Mouse (Mus musculus): Measurements from ENCODE around the gene Col28a1. TPM values are rescaled to one million over a fixed set of nuclear protein-coding genes. Genes with fewer than 3 reads are reported as not detected.

Gene Col28a1
- polyA plus RNA-seq, 1 experiment = 4.0 TPM

- no peak for DNase-seq (ENCODE audit: low spot score)
Observed at GRCm38 (mm10) chr6:8119116-8119515, 73.3 kb downstream of the Col28a1 start.

- no peak for DNase-seq (ENCODE audit: low spot score)
Observed at GRCm38 (mm10) chr6:8118577-8118976, 73.8 kb downstream of the Col28a1 start.

GRCm38 (mm10) chr6:8105870-8106706 lies 86.3 kb downstream of the Col28a1 start:
- no peak for DNase-seq (ENCODE audit: low spot score)

- DNase-seq (ENCODE audit: low spot score) = no peak
Observed at GRCm38 (mm10) chr6:8101224-8101623, 91.2 kb downstream of the Col28a1 start.

- DNase-seq (ENCODE audit: low spot score) = no peak
Observed at GRCm38 (mm10) chr6:8095856-8096255, 96.6 kb downstream of the Col28a1 start.

- no peak for DNase-seq (ENCODE audit: low spot score)
Observed at GRCm38 (mm10) chr6:8094160-8094953, 98.1 kb downstream of the Col28a1 start.

GRCm38 (mm10) chr6:8093556-8093955 lies 98.9 kb downstream of the Col28a1 start:
- DNase-seq (ENCODE audit: low spot score) = no peak

- DNase-seq (ENCODE audit: low spot score) = no peak
Observed at GRCm38 (mm10) chr6:8086847-8087246, 105.6 kb downstream of the Col28a1 start.

- DNase-seq (ENCODE audit: low spot score) = no peak
Observed at GRCm38 (mm10) chr6:8084806-8085205, 107.6 kb downstream of the Col28a1 start.

- no peak for DNase-seq (ENCODE audit: low spot score)
Observed at GRCm38 (mm10) chr6:8083196-8083595, 109.2 kb downstream of the Col28a1 start.

GRCm38 (mm10) chr6:8077572-8078146 lies 114.8 kb downstream of the Col28a1 start:
- no peak for DNase-seq (ENCODE audit: low spot score)

GRCm38 (mm10) chr6:8074914-8075313 lies 117.5 kb downstream of the Col28a1 start:
- DNase-seq (ENCODE audit: low spot score) = no peak

GRCm38 (mm10) chr6:8068979-8069378 lies 123.4 kb downstream of the Col28a1 start:
- no peak for DNase-seq (ENCODE audit: low spot score)

- DNase-seq (ENCODE audit: low spot score) = no peak
Observed at GRCm38 (mm10) chr6:8068394-8068793, 124.0 kb downstream of the Col28a1 start.

- no peak for DNase-seq (ENCODE audit: low spot score)
Observed at GRCm38 (mm10) chr6:8067124-8067523, 125.3 kb downstream of the Col28a1 start.

GRCm38 (mm10) chr6:8066208-8066607 lies 126.2 kb downstream of the Col28a1 start:
- no peak for DNase-seq (ENCODE audit: low spot score)

- no peak for DNase-seq (ENCODE audit: low spot score)
Observed at GRCm38 (mm10) chr6:8059199-8059598, 133.2 kb downstream of the Col28a1 start.

GRCm38 (mm10) chr6:8048216-8048615 lies 144.2 kb downstream of the Col28a1 start:
- no peak for DNase-seq (ENCODE audit: low spot score)

GRCm38 (mm10) chr6:8046446-8046845 lies 146.0 kb downstream of the Col28a1 start:
- DNase-seq (ENCODE audit: low spot score) = no peak

GRCm38 (mm10) chr6:8045825-8046224 lies 146.6 kb downstream of the Col28a1 start:
- no peak for DNase-seq (ENCODE audit: low spot score)

GRCm38 (mm10) chr6:8028711-8029110 lies 163.7 kb downstream of the Col28a1 start:
- no peak for DNase-seq (ENCODE audit: low spot score)

- no peak for DNase-seq (ENCODE audit: low spot score)
Observed at GRCm38 (mm10) chr6:8025332-8026129, 166.9 kb downstream of the Col28a1 start.
